Mouse (Mus musculus): ENCODE results near the gene Dpp4. TPM values are rescaled to one million over a fixed set of nuclear protein-coding genes. Genes with fewer than 3 reads are reported as not detected.

Dpp4 gene
- polyA plus RNA-seq (2015; fragmentation: Nextera tagmentation; extraction: Ambion mirVana) = 6.4 and 7.4 TPM in 2 replicates

GRCm38 (mm10) chr2:62412081-62412821 lies at the start of gene Dpp4:
TSS of gene Dpp4 (minus strand) at chr2:62412231.

Other genes with a start within 250 kb of the Dpp4 start
- 0.24 and 0.27 TPM in 2 replicates for gene Gcg, start 71.4 kb upstream of the Dpp4 start, polyA plus RNA-seq (2015; fragmentation: Nextera tagmentation; extraction: Ambion mirVana)
- 27.0 and 27.2 TPM in 2 replicates for gene Fap, start 161.8 kb upstream of the Dpp4 start, polyA plus RNA-seq (2015; fragmentation: Nextera tagmentation; extraction: Ambion mirVana)
- gene Ifih1, start 234.0 kb upstream of the Dpp4 start, polyA plus RNA-seq (2015; fragmentation: Nextera tagmentation; extraction: Ambion mirVana) = 2.4 TPM in 2 replicates